Mouse (Mus musculus) midbrain, embryonic 16.5 days (tissue): ENCODE results near the gene Tsg101. TPM values are rescaled to one million over a fixed set of nuclear protein-coding genes. Genes with fewer than 3 reads are reported as not detected.

Experiments used
- ATAC-seq: fragments of 200-750 bp; cut with Nextera tagmentation; 2 replicates; pipeline ENCODE4 v1.8.0; 2017; ENCODE audit warnings: moderate TSS enrichment
- H3K27ac ChIP-seq: fragments of 300-500 bp; sonication (generic); 2 replicates; pipeline ENCODE4 v1.5.1; 2014; ENCODE audit warnings: mild to moderate bottlenecking, low read length, mixed read lengths
- H3K27me3 ChIP-seq: fragments of 300-500 bp; sonication (generic); 2 replicates; pipeline ENCODE4 v1.6.1; 2014; ENCODE audit warnings: low read depth, low read length, mixed read lengths; ENCODE audit not compliant: control insufficient read depth, insufficient read depth
- H3K36me3 ChIP-seq: fragments of 300-500 bp; sonication (generic); 2 replicates; pipeline ENCODE4 v1.6.1; 2014; ENCODE audit warnings: mild to moderate bottlenecking, low read length, moderate library complexity, mixed read lengths; ENCODE audit not compliant: control insufficient read depth, insufficient read depth
- H3K4me1 ChIP-seq: fragments of 300-500 bp; sonication (generic); 2 replicates; pipeline ENCODE4 v1.6.1; 2014; ENCODE audit warnings: mild to moderate bottlenecking, low read length, mixed read lengths; ENCODE audit not compliant: control insufficient read depth, insufficient read depth
- H3K4me2 ChIP-seq: fragments of 300-500 bp; sonication (generic); 2 replicates; pipeline ENCODE4 v1.6.1; 2014; ENCODE audit warnings: mild to moderate bottlenecking, low read length, mixed read lengths
- H3K4me3 ChIP-seq: fragments of 300-500 bp; sonication (generic); 2 replicates; pipeline ENCODE4 v1.5.1; 2014; ENCODE audit warnings: low read depth, mild to moderate bottlenecking, low read length, moderate library complexity, mixed read lengths
- H3K9ac ChIP-seq: fragments of 300-500 bp; sonication (generic); 2 replicates; pipeline ENCODE4 v1.6.1; 2014; ENCODE audit warnings: low read depth, low read length, mixed read lengths
- H3K9me3 ChIP-seq: fragments of 300-500 bp; sonication (generic); replicated peaks from 2 replicates; pipeline ENCODE4 v1.6.1; 2014; ENCODE audit warnings: mild to moderate bottlenecking, low read length, mixed read lengths; ENCODE audit not compliant: control insufficient read depth, poor library complexity, severe bottlenecking
- WGBS: fragments of 180-500 bp; shearing (Covaris S2); extraction: QIAGEN DNeasy Blood & Tissue Kit; methylation state at CpG from one replicate; pipeline ENCODE4 v1.1.7; 2014; 5-methylcytosine and 5-hydroxymethylcytosine counted together
- polyA plus RNA-seq: library from polyadenylated mRNA; unstranded; fragments of >200 nt; fragmentation: Nextera tagmentation; extraction: Ambion mirVana; gene quantifications from 2 replicates; pipeline ENCODE4 v1.2.1, GENCODE M21; 2015

Gene Tsg101
- polyA plus RNA-seq, 1 experiment from 2014 or later: 372 TPM

DNA sequence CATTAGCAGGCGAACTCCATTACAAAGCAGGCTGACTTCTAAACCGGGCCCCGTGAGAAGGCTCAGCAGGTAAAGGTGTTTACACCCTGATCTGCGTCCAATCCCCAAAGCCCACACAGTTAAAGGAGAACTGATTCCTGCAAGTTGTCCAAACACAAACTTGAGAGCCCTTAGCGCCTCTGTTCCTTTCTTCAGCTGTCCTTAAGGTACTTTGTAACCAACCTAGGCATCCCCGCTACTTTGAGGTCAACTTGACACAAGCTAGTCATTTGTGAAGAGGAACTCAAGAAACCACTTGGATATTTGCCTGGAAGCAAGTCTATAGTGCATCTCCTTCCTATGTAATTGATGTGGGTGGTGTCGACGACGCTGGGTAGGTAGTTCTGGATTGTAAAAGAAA lies 62.3 kb downstream of the Tsg101 start:
- no peak overlapping the region for H3K27ac ChIP-seq
- H3K9me3 ChIP-seq: no peaks in the 10 kb centered on the region
- no peaks in the 10 kb centered on the region for H3K27me3 ChIP-seq
- 0 out of 2 replicates have a peak, but pooled peaks cover 6% of the 10 kb centered on the region for H3K36me3 ChIP-seq
- no peak overlapping the region for H3K9ac ChIP-seq
- no peaks in the 10 kb centered on the region for H3K4me1 ChIP-seq
- no peak overlapping the region for H3K4me2 ChIP-seq
- H3K4me3 ChIP-seq: no peak overlapping the region
- ATAC-seq: no peak
- 82% methylated on average over 9 of the region's 9 CpGs for WGBS

- WGBS: 71% methylated on average over 7 of the region's 7 CpGs
- ATAC-seq: no peak
- H3K36me3 ChIP-seq: peaks cover 15% of the 10 kb centered on the region
Measured at GRCm38 (mm10) chr7:46855866-46856560, 63.8 kb downstream of the Tsg101 start.

GRCm38 (mm10) chr7:46853365-46853764 lies 66.4 kb downstream of the Tsg101 start:
- H3K9ac ChIP-seq: no peak overlapping the region
- ATAC-seq: no peak
- no peak overlapping the region for H3K27ac ChIP-seq
- WGBS: 91% methylated on average over 9 of the region's 9 CpGs
- H3K27me3 ChIP-seq: no peaks in the 10 kb centered on the region
- peaks cover 27% of the 10 kb centered on the region for H3K36me3 ChIP-seq
- H3K9me3 ChIP-seq: no peaks in the 10 kb centered on the region
- no peak overlapping the region for H3K4me3 ChIP-seq
- H3K4me1 ChIP-seq: no peaks in the 10 kb centered on the region
- H3K4me2 ChIP-seq: no peak overlapping the region

More at GRCm38 (mm10) chr7:46855866-46856560, 63.8 kb downstream of the Tsg101 start:
- Histone ChIP-seq H3K4me3 (no peak overlapping the region), H3K9me3 (no peaks in the 10 kb centered on the region), H3K27me3 (no peaks in the 10 kb centered on the region), H3K4me1 (no peaks in the 10 kb centered on the region), H3K9ac (no peak overlapping the region), H3K4me2 (no peak overlapping the region), H3K27ac (no peak overlapping the region)

- no peaks in the 10 kb centered on the region for H3K27me3 ChIP-seq
- H3K36me3 ChIP-seq: peaks cover 28% of the 10 kb centered on the region
- H3K4me3 ChIP-seq: no peak overlapping the region
- H3K4me1 ChIP-seq: no peaks in the 10 kb centered on the region
- H3K27ac ChIP-seq: no peak overlapping the region
- no peaks in the 10 kb centered on the region for H3K9me3 ChIP-seq
- WGBS: 79% methylated on average over 1 of the region's 1 CpGs
- ATAC-seq: no peak
- no peak overlapping the region for H3K4me2 ChIP-seq
- H3K9ac ChIP-seq: no peak overlapping the region
Measured at GRCm38 (mm10) chr7:46852666-46853065, 67.1 kb downstream of the Tsg101 start.

DNA sequence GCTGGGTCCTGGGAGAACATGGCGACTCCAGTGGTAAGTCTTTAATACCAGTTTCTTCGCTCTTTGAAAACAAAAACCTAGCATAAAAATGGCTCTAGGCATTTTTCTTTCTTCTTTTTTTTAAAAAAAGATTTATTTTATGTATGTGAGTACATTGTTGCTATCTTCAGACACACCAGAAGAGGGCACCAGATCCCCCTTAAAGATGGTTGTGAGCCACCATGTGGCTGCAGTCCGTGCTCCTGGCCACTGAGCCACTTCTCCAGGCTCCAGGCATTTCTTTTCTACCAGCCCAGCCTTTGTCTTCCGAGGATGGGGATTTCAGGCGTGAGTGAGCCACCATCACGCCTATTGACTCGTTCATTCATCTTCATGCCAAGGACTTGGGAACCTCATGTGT lies 68.7 kb downstream of the Tsg101 start:
- no peaks in the 10 kb centered on the region for H3K9me3 ChIP-seq
- H3K4me3 ChIP-seq: no peak overlapping the region
- no peak overlapping the region for H3K9ac ChIP-seq
- no peaks in the 10 kb centered on the region for H3K27me3 ChIP-seq
- H3K36me3 ChIP-seq: peaks cover 28% of the 10 kb centered on the region
- peaks cover 2% of the 10 kb centered on the region; the same call in 1 of the 2 replicates for H3K4me1 ChIP-seq
- no peak for ATAC-seq
- H3K4me2 ChIP-seq: no peak overlapping the region
- 53% methylated on average over 7 of the region's 7 CpGs for WGBS
- H3K27ac ChIP-seq: no peak overlapping the region

- no peak for ATAC-seq
- no peaks in the 10 kb centered on the region for H3K9me3 ChIP-seq
- no peak overlapping the region for H3K4me3 ChIP-seq
- no peaks in the 10 kb centered on the region for H3K27me3 ChIP-seq
- no peak overlapping the region for H3K27ac ChIP-seq
- peaks cover 26% of the 10 kb centered on the region for H3K36me3 ChIP-seq
- H3K4me2 ChIP-seq: no peak overlapping the region
- H3K9ac ChIP-seq: no peak overlapping the region
- 76% methylated on average over 5 of the region's 5 CpGs for WGBS
- peaks cover 8% of the 10 kb centered on the region for H3K4me1 ChIP-seq
Measured at GRCm38 (mm10) chr7:46849287-46849686, 70.5 kb downstream of the Tsg101 start.

DNA sequence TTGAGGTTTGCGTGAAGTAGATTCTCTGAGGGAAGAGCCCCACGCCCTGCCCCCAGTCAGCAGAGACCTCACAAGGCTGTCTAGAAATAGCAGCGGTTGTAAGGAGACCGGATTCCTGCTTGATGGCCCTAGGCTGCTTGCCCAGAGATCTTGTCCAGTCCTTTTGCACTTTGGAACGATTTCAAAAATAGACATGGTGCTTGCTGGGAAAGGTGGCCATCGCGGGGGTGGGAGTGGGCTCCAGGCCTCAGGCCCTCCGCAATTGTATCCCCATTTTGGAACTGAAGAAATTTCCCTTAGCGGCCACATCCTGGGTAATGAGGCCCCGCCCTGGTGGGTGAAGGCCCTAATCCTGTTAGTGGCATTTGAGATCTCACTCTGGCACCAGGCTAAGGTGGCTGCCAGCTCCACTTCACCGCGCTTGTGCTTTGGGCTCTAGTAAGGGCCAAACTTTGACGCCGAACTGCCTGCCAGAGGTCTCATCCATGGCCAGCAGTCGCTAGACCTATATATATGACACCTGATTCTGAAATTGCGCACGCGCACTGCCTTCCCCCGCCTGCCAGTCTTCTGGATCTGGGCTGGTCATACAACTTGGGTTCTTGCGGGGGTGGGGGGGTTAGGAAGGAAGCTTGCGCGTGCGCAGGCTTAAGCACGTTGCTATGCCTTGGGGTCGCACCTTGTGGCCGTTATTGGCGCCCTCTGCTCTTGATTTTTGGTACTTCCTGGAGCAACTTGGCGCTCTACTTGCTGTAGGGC lies 73.1 kb downstream of the Tsg101 start:
- H3K27me3 ChIP-seq: no peaks in the 10 kb centered on the region
- peak; percentile 53 for ATAC-seq
- 2% methylated on average over 28 of the region's 28 CpGs for WGBS
- no peaks in the 10 kb centered on the region for H3K9me3 ChIP-seq
- H3K4me1 ChIP-seq: peaks cover 8% of the 10 kb centered on the region
- peak overlapping the region; percentile 61 for H3K4me3 ChIP-seq
- H3K9ac ChIP-seq: peak overlapping the region; percentile 74
- peak overlapping the region; percentile 83 for H3K27ac ChIP-seq
- H3K4me2 ChIP-seq: peak overlapping the region; percentile 58
- H3K36me3 ChIP-seq: peaks cover 18% of the 10 kb centered on the region

DNA sequence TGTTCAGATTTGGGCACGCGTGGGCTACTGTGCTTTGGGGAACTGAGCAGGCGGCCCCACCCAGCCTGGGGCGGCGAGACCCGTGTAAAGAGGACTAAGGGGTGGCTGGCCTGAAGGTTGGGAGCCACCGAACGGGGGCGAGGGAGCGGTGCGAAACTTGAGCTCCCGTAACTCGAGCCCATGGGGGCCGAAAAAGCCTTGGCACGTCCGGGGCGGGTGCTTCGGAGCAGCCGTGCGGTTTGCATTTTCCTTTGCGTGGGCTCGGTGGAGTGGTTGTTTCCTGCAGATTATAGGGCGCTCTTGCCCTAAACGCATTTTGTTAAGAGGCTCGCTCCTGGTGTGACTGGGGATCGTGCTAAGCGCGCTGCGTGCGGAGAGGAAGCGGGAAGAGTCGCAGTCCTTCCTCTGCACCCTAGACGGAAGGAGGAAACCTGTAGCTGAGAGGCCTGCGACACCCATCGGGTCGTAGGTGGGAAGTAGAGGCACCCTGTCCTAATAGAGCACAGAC lies 73.7 kb downstream of the Tsg101 start:
- WGBS: under 1% methylated on average over 36 of the region's 36 CpGs
- H3K36me3 ChIP-seq: peaks cover 13% of the 10 kb centered on the region
- H3K4me3 ChIP-seq: peak overlapping the region; percentile 61
- H3K9me3 ChIP-seq: no peaks in the 10 kb centered on the region
- H3K27me3 ChIP-seq: no peaks in the 10 kb centered on the region
- H3K4me2 ChIP-seq: peak overlapping the region; percentile 58
- peak; percentile 59 for ATAC-seq
- peak overlapping the region; percentile 74 for H3K9ac ChIP-seq
- peaks cover 8% of the 10 kb centered on the region for H3K4me1 ChIP-seq
- peak overlapping the region; percentile 83 for H3K27ac ChIP-seq
